Mouse (Mus musculus) neural tube, embryonic 11.5 days (tissue): ENCODE measurements around the gene Ipo11. TPM values are rescaled to one million over a fixed set of nuclear protein-coding genes. Genes with fewer than 3 reads are reported as not detected.

ENCODE experiments used
- ATAC-seq: fragments of 200-750 bp; cut with Nextera tagmentation; 2 replicates; pipeline ENCODE4 v1.8.0; 2017; ENCODE audit warnings: moderate number of reproducible peaks, mild to moderate bottlenecking, moderate TSS enrichment, moderate library complexity; ENCODE audit not compliant: insufficient read depth, low FRiP score, low TSS enrichment
- DNase-seq: peaks from one replicate; pipeline ENCODE4 v3.0.0-alpha.2; 2015; ENCODE audit warnings: low spot score
- H3K27ac ChIP-seq: fragments of 300-500 bp; sonication (generic); 2 replicates; pipeline ENCODE4 v1.5.1; 2014; ENCODE audit warnings: low read depth, mild to moderate bottlenecking, low read length
- H3K27me3 ChIP-seq: fragments of 300-500 bp; sonication (generic); 2 replicates; pipeline ENCODE4 v1.6.1; 2014; ENCODE audit warnings: mild to moderate bottlenecking, low read length, mixed read lengths; ENCODE audit not compliant: control insufficient read depth, insufficient read depth
- H3K36me3 ChIP-seq: fragments of 300-500 bp; sonication (generic); 2 replicates; pipeline ENCODE4 v1.6.1; 2014; ENCODE audit warnings: mild to moderate bottlenecking, low read length, moderate library complexity, mixed read lengths; ENCODE audit not compliant: control insufficient read depth, insufficient read depth
- H3K4me1 ChIP-seq: fragments of 300-500 bp; sonication (generic); 2 replicates; pipeline ENCODE4 v1.6.1; 2014; ENCODE audit warnings: low read length, mixed read lengths; ENCODE audit not compliant: control insufficient read depth, insufficient read depth
- H3K4me2 ChIP-seq: fragments of 300-500 bp; sonication (generic); 2 replicates; pipeline ENCODE4 v1.6.1; 2014; ENCODE audit warnings: low read depth, mild to moderate bottlenecking, moderate library complexity
- H3K4me3 ChIP-seq: fragments of 300-500 bp; sonication (generic); 2 replicates; pipeline ENCODE4 v1.5.1; 2014; ENCODE audit warnings: low read depth, low read length
- H3K9ac ChIP-seq: fragments of 300-500 bp; sonication (generic); 2 replicates; pipeline ENCODE4 v1.6.1; 2014; ENCODE audit warnings: mild to moderate bottlenecking, low read length
- H3K9me3 ChIP-seq: fragments of 300-500 bp; sonication (generic); 2 replicates; pipeline ENCODE4 v1.6.1; 2016; ENCODE audit warnings: low read length; ENCODE audit not compliant: control insufficient read depth
- WGBS: fragments of 180-500 bp; shearing (Covaris S2); extraction: QIAGEN DNeasy Blood & Tissue Kit; methylation state at CpG from one replicate; pipeline ENCODE4 v1.1.7; 2014; 5-methylcytosine and 5-hydroxymethylcytosine counted together
- polyA plus RNA-seq: library from polyadenylated mRNA; unstranded; fragments of >200 nt; fragmentation: Nextera tagmentation; extraction: Ambion mirVana; gene quantifications from 2 replicates; pipeline ENCODE4 v1.2.1, GENCODE M21; 2014

Gene Ipo11
- polyA plus RNA-seq, 1 experiment from 2014 or later, result 74.4 TPM

GRCm38 (mm10) chr13:106746823-106747222 lies 189.9 kb downstream of the Ipo11 start:
- no peaks in the 10 kb centered on the region for H3K4me1 ChIP-seq
- H3K27me3 ChIP-seq, result no peaks in the 10 kb centered on the region
- DNase-seq (no peak), ATAC-seq (no peak)
- H3K9ac ChIP-seq, result no peak overlapping the region
- H3K9me3 ChIP-seq, result no peaks in the 10 kb centered on the region
- no peak overlapping the region for H3K4me3 ChIP-seq
- no peaks in the 10 kb centered on the region for H3K36me3 ChIP-seq
- no peak overlapping the region for H3K27ac ChIP-seq
- no peak overlapping the region for H3K4me2 ChIP-seq
- 88% methylated on average over 5 of the region's 5 CpGs for WGBS

GRCm38 (mm10) chr13:106745201-106745600 lies 191.6 kb downstream of the Ipo11 start:
- ATAC-seq, result no peak

More at GRCm38 (mm10) chr13:106745201-106745600, 191.6 kb downstream of the Ipo11 start:
- no peak overlapping the region for H3K4me2 ChIP-seq
- no peak overlapping the region for H3K9ac ChIP-seq
- no peaks in the 10 kb centered on the region for H3K4me1 ChIP-seq
- H3K4me3 ChIP-seq, result no peak overlapping the region
- WGBS, result 70% methylated on average over 6 of the region's 6 CpGs
- no peaks in the 10 kb centered on the region for H3K27me3 ChIP-seq
- DNase-seq, result no peak
- no peak overlapping the region for H3K27ac ChIP-seq
- H3K36me3 ChIP-seq, result no peaks in the 10 kb centered on the region
- no peaks in the 10 kb centered on the region for H3K9me3 ChIP-seq

Other genes with a start within 250 kb of the Ipo11 start
- gene Dimt1, start 10.2 kb upstream of the Ipo11 start, polyA plus RNA-seq, result 40.2 and 41.3 TPM in 2 replicates
- gene Kif2a, start 85.2 kb upstream of the Ipo11 start, polyA plus RNA-seq, result 28.2 and 33.2 TPM in 2 replicates